In genomic region chr1:179847759-179848389, GRCm38 (mm10) we compare ENCODE assay signal across 9 mouse cellular contexts. TPM values are rescaled to one million over a fixed set of nuclear protein-coding genes. Genes with fewer than 3 reads are reported as not detected.
DNase-seq lines count a peak whose midpoint lies in the region; ATAC-seq and TF ChIP-seq lines count a peak whose summit lies in the region.
"Had no signal": no experiment of that assay in that cellular context is flagged by ENCODE, and none has a peak within 500 bp of the region (broad histone marks: within the 10 kb centered on the region; RNA-seq: fewer than 3 reads in every experiment).

No protein-coding gene starts in this region.

- peak overlapping the region; percentile 56; the same call in 1 of the 2 replicates for H3K9ac ChIP-seq in ES-E14 (ENCODE audit: insufficient read depth, low read depth, low read length, poor library complexity, severe bottlenecking)
- peak overlapping the region; percentile 68 for H3K9ac ChIP-seq in forebrain, embryonic 16.5 days (replicated peaks; ENCODE audit: low read depth, low read length)
- peak overlapping the region; percentile 47 for H3K9ac ChIP-seq in lung, embryonic 15.5 days

- peak overlapping the region; percentile 13 to 35; a peak in 3 of 4 replicates for H3K4me3 ChIP-seq in ES-E14 (ENCODE audit: insufficient read depth in 1 of 2, low read depth in 1 of 2, low read length in 2 of 2, poor library complexity in 1 of 2, severe bottlenecking in 1 of 2)
- H3K4me3 ChIP-seq in cerebellum, adult 2 months (replicated peaks; ENCODE audit: insufficient read depth, low read depth, low read length): peak overlapping the region; percentile 66
- peak overlapping the region; percentile 51 for H3K4me3 ChIP-seq in forebrain, embryonic 16.5 days (replicated peaks; ENCODE audit: low read length)
- H3K4me3 ChIP-seq in layer of hippocampus, adult 2 months: peak overlapping the region; percentile 51
- peak overlapping the region; percentile 45 for H3K4me3 ChIP-seq in lung, embryonic 15.5 days
- H3K4me3 ChIP-seq in olfactory bulb, adult 2 months (ENCODE audit: insufficient read depth, low read depth, low read length): peak overlapping the region; percentile 37

- 4% methylated on average over 20 of the region's 20 CpGs for WGBS in cerebellum, adult 2 months
- 1% methylated on average over 20 of the region's 20 CpGs for WGBS in forebrain, embryonic 16.5 days
- 2% methylated on average over 20 of the region's 20 CpGs for WGBS in lung, embryonic 15.5 days
- WGBS in olfactory bulb, adult 2 months: 9% methylated on average over 20 of the region's 20 CpGs

- ATAC-seq in forebrain, embryonic 16.5 days: peak; percentile 76
- ATAC-seq in lung, embryonic 15.5 days (ENCODE audit: borderline replicate concordance, extremely low read depth, low FRiP score, low TSS enrichment): peak; percentile 73

- TF ChIP-seq CTCF in cerebellum, adult 2 months (IDR thresholded peaks at IDR 0.05; ENCODE audit: borderline replicate concordance, insufficient read depth, low read depth, low read length): peak; percentile 88
- peak; percentile 95 for TF ChIP-seq CTCF in layer of hippocampus, adult 2 months (conservative IDR thresholded peaks at IDR 0.05)
- TF ChIP-seq CTCF in olfactory bulb, adult 2 months (IDR thresholded peaks at IDR 0.05; ENCODE audit: insufficient read depth, low read depth, low read length): peak; percentile 87

- H3K36me3 ChIP-seq in ES-E14 (ENCODE audit: control insufficient read depth, insufficient read depth, low read length, poor library complexity, severe bottlenecking): no peaks in the 10 kb centered on the region
- H3K36me3 ChIP-seq in forebrain, embryonic 16.5 days (ENCODE audit: control insufficient read depth, insufficient read depth): no peaks in the 10 kb centered on the region
- H3K36me3 ChIP-seq in lung, embryonic 15.5 days: no peaks in the 10 kb centered on the region

- H3K27ac ChIP-seq in ES-E14 (ENCODE audit: insufficient read depth, low read depth, low read length, poor library complexity, severe bottlenecking): no peak overlapping the region
- no peak overlapping the region for H3K27ac ChIP-seq in cerebellum, adult 2 months (ENCODE audit: insufficient read depth, low read length)
- no peak overlapping the region for H3K27ac ChIP-seq in forebrain, embryonic 16.5 days (ENCODE audit: low read length)
- peak overlapping the region; percentile 67; the same call in 1 of the 2 replicates for H3K27ac ChIP-seq in layer of hippocampus, adult 2 months
- H3K27ac ChIP-seq in lung, embryonic 15.5 days: peak overlapping the region; percentile 40
- H3K27ac ChIP-seq in olfactory bulb, adult 2 months (ENCODE audit: insufficient read depth, low read depth, low read length): no peak overlapping the region

- intact Hi-C loops in heart, postnatal 36 days (cut with DNase I): loop anchor here (10.0 kb wide), 1 partner anchor 203 kb away; no protein-coding TSS in a partner anchor

- peak; percentile 84 for DNase-seq in ES-E14 (ENCODE audit: low read depth, low spot score)
- peak; percentile 77 to 91 for DNase-seq in cerebellum, adult 2 months
- peak; percentile 92 to 97 for DNase-seq in heart, postnatal 36 days
- DNase-seq in layer of hippocampus, adult 2 months (ENCODE audit: low spot score in 2 of 2): peak; percentile 74 to 89
- peak; percentile 36 to 39 for DNase-seq in thymus, adult 18-20 months

- TF ChIP-seq POLR2A in cerebellum, adult 2 months (IDR thresholded peaks at IDR 0.05; ENCODE audit: borderline replicate concordance, insufficient read depth, low read length): no peak
- no peak for TF ChIP-seq POLR2A in olfactory bulb, adult 2 months (IDR thresholded peaks at IDR 0.05; ENCODE audit: insufficient read depth, low read depth, low read length)

- peaks cover 2 to 3% of the 10 kb centered on the region in 2 experiments; a peak in 1 of 4 replicates for H3K4me1 ChIP-seq in ES-E14 (ENCODE audit: control insufficient read depth in 2 of 2, insufficient read depth in 2 of 2, low read length in 2 of 2, poor library complexity in 1 of 2)
- no peaks in the 10 kb centered on the region for H3K4me1 ChIP-seq in cerebellum, adult 2 months (ENCODE audit: control insufficient read depth, insufficient read depth, low read length)
- no peaks in the 10 kb centered on the region for H3K4me1 ChIP-seq in forebrain, embryonic 16.5 days (replicated peaks; ENCODE audit: control insufficient read depth, insufficient read depth, low read length)
- H3K4me1 ChIP-seq in lung, embryonic 15.5 days: peaks cover 23% of the 10 kb centered on the region
- H3K4me1 ChIP-seq in olfactory bulb, adult 2 months (ENCODE audit: control insufficient read depth, insufficient read depth, low read length): no peaks in the 10 kb centered on the region

- no peaks in the 10 kb centered on the region for H3K9me3 ChIP-seq in ES-E14 (ENCODE audit: control insufficient read depth, insufficient read depth, low read depth, low read length)
- H3K9me3 ChIP-seq in forebrain, embryonic 16.5 days (ENCODE audit: control insufficient read depth, low read length): no peaks in the 10 kb centered on the region
- no peaks in the 10 kb centered on the region for H3K9me3 ChIP-seq in lung, embryonic 15.5 days

- peak overlapping the region; percentile 79 for H3K4me2 ChIP-seq in forebrain, embryonic 16.5 days (ENCODE audit: low read length)
- peak overlapping the region; percentile 66 for H3K4me2 ChIP-seq in lung, embryonic 15.5 days

- in situ Hi-C loops in ES-E14 (cut with MboI; ENCODE audit: low sequenced_read_pairs in 2 of 2, unreplicated experiment in 2 of 2): no loop called here

- no peaks in the 10 kb centered on the region for H3K27me3 ChIP-seq in cerebellum, adult 2 months (ENCODE audit: control insufficient read depth, insufficient read depth, low read length)
- no peaks in the 10 kb centered on the region for H3K27me3 ChIP-seq in forebrain, embryonic 16.5 days (replicated peaks; ENCODE audit: control insufficient read depth, insufficient read depth, low read length)
- H3K27me3 ChIP-seq in lung, embryonic 15.5 days: no peaks in the 10 kb centered on the region

TF ChIP-seq in ES-E14, 5 proteins besides CTCF, POLR2A, EP300 and RAD21:
- TF ChIP-seq CHD2 (IDR thresholded peaks at IDR 0.05; ENCODE audit: low read depth, low read length) (no peak), MAFK (IDR thresholded peaks at IDR 0.05; ENCODE audit: insufficient read depth, low read depth, low read length) (no peak), HCFC1 (IDR thresholded peaks at IDR 0.05; ENCODE audit: borderline replicate concordance, insufficient read depth, low read length) (no peak), ZNF384 (IDR thresholded peaks at IDR 0.05; ENCODE audit: low read depth, low read length) (no peak), ZC3H11A (IDR thresholded peaks at IDR 0.05; ENCODE audit: borderline replicate concordance, low read depth, low read length) (no peak)

RNA-seq across cellular contexts. Expression of gene Ahctf1, which starts 44.4 kb away (rescaled TPM):
- total RNA-seq in ES-E14 (2012; rRNA removed): 88.4 and 90.2 TPM in 2 replicates
- polyA plus RNA-seq in cerebellum, adult 2 months (2012; rRNA removed): 31.9 and 34.4 TPM in 2 replicates
- 19.9 and 20.1 TPM in 2 replicates for polyA plus RNA-seq in forebrain, embryonic 16.5 days (2015; fragmentation: Nextera tagmentation; extraction: Ambion mirVana)
- 10 to 100 TPM; 19.4 to 21.8 TPM for total RNA-seq in heart, postnatal 36 days (2021)
- total RNA-seq in layer of hippocampus, adult 2 months (2021): 10 to 100 TPM; 40.0 to 41.8 TPM
- 21.7 and 22.6 TPM in 2 replicates for polyA plus RNA-seq in lung, embryonic 15.5 days (2015; fragmentation: Nextera tagmentation; extraction: Ambion mirVana)
- not detected in 2 replicates for polyA plus RNA-seq in olfactory bulb, adult 2 months (2012; ENCODE audit: insufficient read depth, insufficient read length, low replicate concordance, missing spikeins)

RNA-seq across cellular contexts. Expression of gene Gm10518, which starts 44.7 kb away (rescaled TPM):
- total RNA-seq in ES-E14 (2012; rRNA removed): 5.0 and 9.2 TPM in 2 replicates
- not detected in 2 replicates for polyA plus RNA-seq in cerebellum, adult 2 months (2012; rRNA removed)
- not detected in 2 replicates for polyA plus RNA-seq in forebrain, embryonic 16.5 days (2015; fragmentation: Nextera tagmentation; extraction: Ambion mirVana)
- total RNA-seq in heart, postnatal 36 days (2021): not detected
- not detected for total RNA-seq in layer of hippocampus, adult 2 months (2021)
- polyA plus RNA-seq in lung, embryonic 15.5 days (2015; fragmentation: Nextera tagmentation; extraction: Ambion mirVana): 0.15 TPM in 1 of 2 replicates, not detected in the other
- not detected in 2 replicates for polyA plus RNA-seq in olfactory bulb, adult 2 months (2012; ENCODE audit: insufficient read depth, insufficient read length, low replicate concordance, missing spikeins)
- total RNA-seq: left cerebral cortex, adult 8-10 months had no signal

Comparison
In these comparisons a context has a peak if more than half of its experiments do, and no peak if none do; other contexts are left out.
1. DNase-seq: peak in every context shown above with its lines; median percentile 94 in heart, postnatal 36 days; 84 in ES-E14; 84 in cerebellum, adult 2 months; 82 in layer of hippocampus, adult 2 months; 38 in thymus, adult 18-20 months.
2. H3K27ac ChIP-seq: peak in layer of hippocampus, adult 2 months (single experiment) and lung, embryonic 15.5 days (single experiment); none in ES-E14 (single experiment), cerebellum, adult 2 months (single experiment), forebrain, embryonic 16.5 days (single experiment) and olfactory bulb, adult 2 months (single experiment).
3. Peak in every context shown above with its lines, with median percentiles within 50 percentile points of each other: H3K4me3 ChIP-seq, H3K9ac ChIP-seq and CTCF ChIP-seq.